Mouse (Mus musculus): ENCODE results near the gene Flt1. TPM values are rescaled to one million over a fixed set of nuclear protein-coding genes. Genes with fewer than 3 reads are reported as not detected.

The Flt1 gene
- total RNA-seq, 2 experiments from 2014 or later, result 30.4 to 33.8 TPM

DNA sequence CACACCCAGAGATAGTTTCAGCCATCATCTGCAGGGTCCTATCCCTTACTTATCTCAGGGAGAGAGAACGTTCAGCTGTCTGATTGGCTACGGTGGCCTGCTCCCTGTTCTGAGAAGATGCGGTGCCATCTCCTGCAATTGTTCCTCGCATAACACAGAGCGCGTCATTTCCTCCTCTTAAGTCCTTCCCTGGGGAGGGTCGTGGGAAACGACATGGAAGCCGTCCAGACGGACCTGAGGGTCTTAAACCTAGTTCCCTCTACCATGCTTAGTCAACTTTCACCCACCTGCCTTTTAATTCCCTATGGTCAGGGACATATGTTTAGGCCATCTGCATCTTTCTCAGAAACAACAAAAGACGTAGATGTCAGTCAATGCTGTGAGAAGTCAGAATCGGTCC lies 46.5 kb downstream of the Flt1 start:
- intact Hi-C loops (cut with DNase I), result no loop called here

GRCm38 (mm10) chr5:147675791-147676190 lies 50.0 kb downstream of the Flt1 start:
- no peak for DNase-seq (ENCODE audit: low spot score in 2 of 2)
- intact Hi-C loops (cut with DNase I), result no loop called here

More for the DNA sequence above, 46.5 kb downstream of the Flt1 start:
- DNase-seq (ENCODE audit: low spot score in 2 of 2), result no peak

DNA sequence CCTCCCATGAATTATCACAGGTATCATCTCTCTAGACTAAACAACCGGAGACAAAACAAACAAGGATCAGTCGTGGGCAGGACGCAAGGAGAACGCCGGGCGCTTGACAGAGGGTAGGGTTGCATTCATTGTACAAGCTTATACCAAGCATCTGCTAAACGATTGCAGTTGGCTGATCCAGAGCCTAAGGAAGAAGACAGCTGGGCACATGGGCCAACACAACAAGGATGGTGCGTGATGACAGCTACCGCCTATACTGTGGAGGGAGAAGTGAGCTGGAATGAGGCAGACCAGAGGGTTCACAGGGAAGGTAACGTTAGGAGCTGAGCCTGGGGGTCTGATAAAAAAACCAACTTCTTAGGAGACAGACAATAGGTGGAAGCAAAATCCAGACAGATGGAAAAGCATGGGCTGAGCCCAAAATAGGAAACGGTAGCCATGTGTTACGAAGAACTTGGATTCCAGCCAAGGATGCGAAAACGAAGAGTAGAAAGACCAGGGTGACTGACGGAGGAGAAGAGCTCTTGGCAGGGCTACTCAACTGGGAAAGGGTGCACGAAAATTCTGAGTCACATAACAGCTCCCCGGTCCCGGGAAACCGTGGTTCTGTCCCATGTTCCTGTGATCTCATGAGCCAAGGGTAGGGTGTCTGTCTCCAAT lies 53.9 kb downstream of the Flt1 start:
- intact Hi-C loops (cut with DNase I), result no loop called here

DNA sequence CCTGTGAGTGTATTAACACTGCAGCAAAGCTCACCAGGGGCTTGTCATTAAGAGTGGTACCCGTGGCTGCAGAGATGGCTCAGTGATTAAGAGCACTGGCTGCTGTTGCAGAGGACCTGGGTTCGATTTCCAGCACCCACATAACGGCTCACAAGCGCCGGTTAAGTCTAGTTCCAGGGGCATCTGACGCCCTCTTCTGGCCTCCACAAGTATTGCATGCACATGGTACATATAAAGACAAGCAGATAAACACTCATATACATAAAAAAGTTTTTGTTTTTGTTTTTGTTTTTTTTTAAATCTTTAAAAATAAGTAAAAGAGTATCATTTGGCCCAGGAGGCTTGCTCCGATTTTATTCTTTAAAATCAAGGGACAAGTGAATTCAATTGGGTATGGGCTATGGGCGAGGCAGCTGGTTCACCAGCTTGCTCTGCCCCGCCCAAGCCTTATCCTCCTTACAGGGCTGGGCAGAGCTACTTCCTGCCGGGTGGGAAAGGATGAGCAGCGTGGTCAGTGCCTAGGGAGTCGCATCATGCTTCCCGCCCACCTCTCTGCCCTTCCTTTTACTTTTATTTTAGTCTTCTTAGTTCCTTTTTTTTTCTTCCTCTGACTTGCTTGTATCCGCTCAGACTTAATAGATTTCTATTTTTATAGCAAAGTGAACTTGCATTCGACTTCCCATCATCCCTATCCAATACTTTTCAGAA lies 57.0 kb downstream of the Flt1 start:
- no peak for DNase-seq (ENCODE audit: low spot score in 2 of 2)
- intact Hi-C loops (cut with DNase I), result no loop called here

More for the DNA sequence above, 53.9 kb downstream of the Flt1 start:
- DNase-seq (ENCODE audit: low spot score in 2 of 2), result peak; percentile 44 to 56

GRCm38 (mm10) chr5:147665946-147666345 lies 59.9 kb downstream of the Flt1 start:
- intact Hi-C loops (cut with DNase I), result no loop called here
- DNase-seq (ENCODE audit: low spot score in 2 of 2), result no peak

DNA sequence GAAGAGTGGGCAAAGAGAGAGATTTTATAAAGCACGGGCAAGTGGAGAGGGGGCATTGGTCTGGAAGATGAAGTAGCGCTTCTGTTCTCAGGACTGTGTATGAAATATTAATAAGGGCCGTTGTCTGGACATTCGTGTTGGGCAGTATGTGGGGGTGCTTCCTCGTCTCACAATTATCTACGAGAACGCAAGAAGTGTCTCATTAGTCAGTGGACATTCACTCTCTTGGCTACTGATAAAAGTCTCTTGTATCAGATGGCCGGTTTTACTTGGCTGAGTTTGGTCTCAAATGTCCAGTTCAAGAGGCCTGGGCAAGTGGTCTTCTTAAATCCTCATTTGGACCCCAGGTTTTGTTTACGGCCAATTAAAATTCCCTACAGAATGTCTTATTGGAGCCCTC lies 60.4 kb downstream of the Flt1 start:
- intact Hi-C loops (cut with DNase I), result no loop called here
- no peak for DNase-seq (ENCODE audit: low spot score in 2 of 2)

GRCm38 (mm10) chr5:147659909-147660308 lies 65.9 kb downstream of the Flt1 start:
- no peak for DNase-seq (ENCODE audit: low spot score in 2 of 2)
- intact Hi-C loops (cut with DNase I), result loop anchor here (5.0 kb wide), 1 partner anchor 187 kb away; no protein-coding TSS in a partner anchor

DNA sequence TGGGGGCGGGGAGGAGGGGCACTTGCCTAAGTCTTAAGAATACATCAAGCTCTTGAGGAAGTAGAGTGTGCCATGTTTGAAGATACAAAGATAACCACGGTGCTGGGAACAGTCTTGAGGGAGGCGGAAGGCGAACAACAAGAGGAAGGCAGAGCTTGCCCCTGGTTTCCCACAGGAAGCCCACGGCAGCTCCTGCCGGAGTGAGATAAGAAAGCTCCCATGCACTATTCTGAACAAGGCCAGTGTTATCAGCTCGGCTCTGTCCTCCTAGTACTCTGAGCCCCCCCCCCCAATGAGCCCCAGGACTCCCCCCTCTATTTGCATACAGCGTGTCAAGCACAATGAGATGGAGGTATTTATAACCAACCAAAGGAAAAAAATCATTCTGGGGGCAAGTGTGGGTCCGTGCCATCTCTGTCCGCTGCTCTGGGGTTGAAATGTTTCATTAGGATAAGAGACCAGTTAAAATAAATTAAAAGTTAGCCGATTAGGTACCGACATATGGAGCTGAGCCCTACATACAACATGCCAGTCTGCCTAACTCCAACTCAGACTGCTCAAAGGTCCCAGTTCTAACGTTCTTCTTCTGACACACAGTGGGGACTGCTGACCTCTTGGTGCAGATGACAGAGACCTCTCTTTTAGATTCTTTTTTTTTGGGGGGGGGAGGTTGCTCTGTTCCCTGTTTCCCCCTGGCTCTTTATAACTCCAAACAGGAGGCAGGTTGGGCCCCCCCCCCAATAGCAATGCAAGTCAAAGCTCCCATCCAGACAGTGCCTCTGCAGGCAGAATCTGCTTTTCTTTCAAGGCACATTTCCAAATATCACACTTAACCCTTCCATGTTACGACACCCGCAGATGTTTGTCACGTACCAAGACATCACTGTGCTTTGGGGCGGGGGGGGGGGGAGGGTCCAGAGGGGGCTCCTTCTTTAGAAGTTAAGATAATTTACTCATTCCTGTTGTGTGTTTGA lies 67.6 kb downstream of the Flt1 start:
- intact Hi-C loops (cut with DNase I), result loop anchor here (5.0 kb wide), 1 partner anchor 189 kb away; no protein-coding TSS in a partner anchor

GRCm38 (mm10) chr5:147655761-147656160 lies 70.0 kb downstream of the Flt1 start:
- intact Hi-C loops (cut with DNase I), result loop anchor here (5.0 kb wide), 1 partner anchor 192 kb away; no protein-coding TSS in a partner anchor
- DNase-seq (ENCODE audit: low spot score in 2 of 2), result no peak

More for the DNA sequence above, 67.6 kb downstream of the Flt1 start:
- no peak for DNase-seq (ENCODE audit: low spot score in 2 of 2)

DNA sequence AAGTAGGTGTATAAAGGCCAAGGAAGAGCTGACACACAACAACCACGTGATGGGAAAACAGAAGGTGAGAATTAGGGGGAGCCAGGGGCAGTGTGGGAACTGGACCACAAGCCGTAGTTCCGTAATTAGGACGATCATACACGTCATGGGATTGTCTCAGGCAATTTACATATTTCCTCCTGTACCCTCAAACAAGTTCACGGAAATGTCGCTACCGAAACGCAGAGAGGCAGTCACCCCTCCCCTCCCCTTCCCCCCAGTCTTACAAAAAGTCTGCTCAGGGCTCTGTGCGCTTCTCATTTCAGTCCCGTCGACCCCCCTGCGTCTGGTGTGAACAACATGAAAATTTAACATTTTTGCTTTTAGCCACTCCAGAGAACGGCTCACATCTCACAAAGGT lies 74.6 kb downstream of the Flt1 start:
- no peak for DNase-seq (ENCODE audit: low spot score in 2 of 2)
- intact Hi-C loops (cut with DNase I), result no loop called here

GRCm38 (mm10) chr5:147646351-147646929 lies 79.4 kb downstream of the Flt1 start:
- no peak for DNase-seq (ENCODE audit: low spot score in 2 of 2)
- intact Hi-C loops (cut with DNase I), result no loop called here

DNA sequence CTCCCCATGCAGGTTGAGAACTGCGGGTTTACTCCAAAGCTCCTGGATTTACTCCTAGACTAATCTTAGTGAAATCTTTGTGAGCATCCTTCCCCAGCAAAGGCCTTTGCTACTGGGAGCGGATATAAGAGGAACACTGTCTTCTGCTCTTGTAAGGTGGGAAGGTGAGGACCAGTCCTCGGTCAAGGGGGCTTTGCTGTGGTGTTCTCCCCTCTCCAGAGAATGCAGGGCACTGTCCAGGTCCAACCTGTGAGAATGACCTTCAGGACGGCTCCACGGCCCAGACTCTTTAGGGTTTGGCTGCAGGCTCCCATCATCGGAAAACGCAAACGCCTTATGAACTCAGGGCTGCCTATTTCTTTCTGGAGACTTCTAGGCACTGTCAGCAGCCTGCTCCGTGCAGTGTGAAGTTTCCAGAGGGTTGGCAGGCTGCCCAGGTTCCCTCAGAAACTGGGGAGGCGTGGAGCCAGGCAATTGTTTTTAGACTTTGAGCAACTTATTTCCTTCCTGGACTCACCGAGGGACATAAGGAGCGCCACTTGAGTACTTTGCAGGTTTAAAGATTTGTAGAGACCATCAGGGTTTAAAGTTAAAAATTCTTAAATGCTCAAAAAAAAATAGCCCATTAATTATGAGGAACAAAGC lies 80.7 kb downstream of the Flt1 start:
- DNase-seq (ENCODE audit: low spot score in 2 of 2), result peak; percentile 73 to 74
- intact Hi-C loops (cut with DNase I), result no loop called here

- intact Hi-C loops (cut with DNase I), result no loop called here
- DNase-seq (ENCODE audit: low spot score in 2 of 2), result no peak
These were observed 84.4 kb downstream of the Flt1 start for GRCm38 (mm10) chr5:147641452-147641851.

DNA sequence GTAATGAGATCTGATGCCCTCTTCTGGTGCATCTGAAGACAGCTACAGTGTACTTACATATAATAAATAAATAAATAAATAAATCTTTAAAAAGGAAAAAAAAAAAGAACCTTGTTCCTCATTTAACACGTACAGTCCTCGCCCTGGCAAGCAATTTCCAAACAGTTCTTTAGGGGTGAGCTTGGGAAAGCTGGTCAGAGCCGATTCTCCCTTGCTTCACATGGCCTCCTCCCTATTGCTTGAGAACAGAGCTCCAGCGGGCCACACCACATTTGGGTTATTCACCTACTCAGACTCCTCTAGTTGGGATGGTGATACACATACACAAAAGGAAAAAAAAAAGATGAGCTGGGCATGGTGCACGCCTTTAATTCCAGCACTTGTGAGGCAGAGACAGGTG lies 85.9 kb downstream of the Flt1 start:
- intact Hi-C loops (cut with DNase I), result no loop called here
- no peak for DNase-seq (ENCODE audit: low spot score in 2 of 2)

- intact Hi-C loops (cut with DNase I), result no loop called here
- DNase-seq (ENCODE audit: low spot score in 2 of 2), result no peak
These were observed 89.1 kb downstream of the Flt1 start for GRCm38 (mm10) chr5:147636676-147637075.

GRCm38 (mm10) chr5:147635883-147636282 lies 89.9 kb downstream of the Flt1 start:
- DNase-seq (ENCODE audit: low spot score in 2 of 2), result no peak
- intact Hi-C loops (cut with DNase I), result no loop called here

DNA sequence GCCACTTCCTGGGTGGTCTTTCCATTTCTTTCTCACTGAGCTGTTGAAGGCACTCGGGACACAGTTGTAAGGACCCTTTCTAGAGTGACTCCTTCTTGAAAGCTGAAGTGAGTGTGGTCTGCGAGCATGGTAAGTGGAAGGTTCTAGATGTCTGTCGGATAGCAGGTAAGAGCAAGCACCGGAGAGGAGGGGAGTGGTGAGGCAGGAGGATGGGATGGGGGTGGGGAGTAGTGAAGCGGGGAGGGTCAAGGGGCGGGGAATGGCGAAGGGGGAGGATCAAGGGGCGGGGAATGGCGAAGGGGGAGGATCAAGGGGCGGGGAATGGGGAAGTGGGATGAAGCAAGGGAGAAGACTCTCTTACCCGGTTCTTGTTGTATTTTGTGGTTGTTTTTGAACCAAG lies 91.8 kb downstream of the Flt1 start:
- intact Hi-C loops (cut with DNase I), result no loop called here
- DNase-seq (ENCODE audit: low spot score in 2 of 2), result no peak

DNA sequence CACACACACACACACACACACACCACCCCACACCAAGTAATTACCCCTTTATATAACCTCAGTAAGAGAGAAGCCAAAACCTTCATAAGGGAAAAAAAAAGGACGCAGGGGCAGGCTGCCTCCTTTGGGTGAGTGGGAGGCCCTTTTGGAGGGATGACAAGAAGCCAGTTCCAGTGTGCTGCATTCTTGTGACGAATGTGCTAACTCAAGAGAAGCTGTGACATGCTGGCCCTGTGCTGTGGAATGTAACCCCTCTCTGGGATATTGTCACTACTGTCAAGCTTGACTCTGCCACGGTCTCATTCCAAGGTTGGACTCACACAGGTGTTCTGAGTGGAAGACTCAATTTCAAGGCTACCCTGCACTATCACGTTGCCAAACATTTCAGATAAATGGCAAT lies 93.1 kb downstream of the Flt1 start:
- DNase-seq (ENCODE audit: low spot score in 2 of 2), result peak in 1 of 2 experiments; percentile 50

More for the DNA sequence above, 93.1 kb downstream of the Flt1 start:
- intact Hi-C loops (cut with DNase I), result no loop called here
